Mouse (Mus musculus): ENCODE results near the gene Pcgf2.

DNA sequence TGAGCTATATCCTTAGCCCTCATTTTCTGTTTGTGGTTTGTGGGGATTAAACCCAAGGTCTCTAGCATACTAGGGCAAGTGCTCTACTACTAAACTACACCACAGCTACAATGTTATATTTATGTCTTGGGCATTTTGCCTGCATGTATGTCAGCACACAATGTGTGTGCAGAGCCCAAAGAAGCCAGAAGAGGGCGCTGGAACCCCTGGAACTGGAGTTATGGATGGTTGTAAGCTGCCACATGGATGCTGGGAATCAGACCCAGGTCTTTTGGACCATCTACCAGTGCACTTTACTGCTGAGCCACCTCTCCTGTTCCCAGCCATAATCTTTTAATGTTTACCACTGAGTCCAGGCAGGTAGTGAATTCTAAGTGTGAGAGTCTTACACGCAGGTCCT is 57.6 kb downstream of the Pcgf2 start:
- TF ChIP-seq EP300 (IDR thresholded peaks at IDR 0.05): no peak
- peak; percentile 36 for TF ChIP-seq CTCF (IDR thresholded peaks at IDR 0.05)
